Mouse (Mus musculus) adrenal gland, adult 18-20 months (tissue): ENCODE data around the gene Pde4b. TPM values are rescaled to one million over a fixed set of nuclear protein-coding genes. Genes with fewer than 3 reads are reported as not detected.

Experiments used
- DNase-seq, 2 experiments: peaks; one replicate each; pipeline ENCODE4 v3.0.0; 2021 to 2022; ENCODE audit warnings: low spot score in 2 of 2
- total RNA-seq, 2 experiments: library from RNA; stranded (reverse); gene quantifications; 1 replicate in 1 of 2; 2 replicates in 1 of 2; pipeline ENCODE4 v1.2.3; 2021

Gene Pde4b
- total RNA-seq, 2 experiments from 2014 or later = 3.8 to 5.4 TPM

DNA sequence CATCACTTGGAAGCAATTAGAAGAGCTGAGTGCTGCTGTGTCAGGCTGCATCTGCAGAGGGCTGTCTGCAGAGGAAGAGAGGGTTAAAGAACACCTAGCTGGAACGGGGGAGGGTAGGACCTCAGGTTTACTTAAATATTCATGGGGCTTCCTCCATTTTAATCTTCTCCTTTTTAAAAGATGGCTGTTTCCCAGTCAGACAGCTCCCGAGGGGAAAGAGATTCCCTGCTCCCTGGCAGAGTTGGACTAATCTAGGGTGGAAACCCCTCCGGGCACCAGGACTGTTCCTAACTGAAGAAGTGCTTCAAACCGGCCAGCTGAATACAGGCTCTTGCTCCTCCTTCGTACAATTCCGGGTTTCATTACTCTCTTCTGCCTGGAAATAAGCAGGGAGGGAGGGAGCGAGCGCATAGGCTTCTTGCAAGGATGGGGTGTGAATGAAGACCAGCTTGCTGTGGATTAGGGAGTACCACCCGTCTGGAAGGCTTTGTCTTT, 502.2 kb downstream of the Pde4b start:
- no peak for DNase-seq

DNA sequence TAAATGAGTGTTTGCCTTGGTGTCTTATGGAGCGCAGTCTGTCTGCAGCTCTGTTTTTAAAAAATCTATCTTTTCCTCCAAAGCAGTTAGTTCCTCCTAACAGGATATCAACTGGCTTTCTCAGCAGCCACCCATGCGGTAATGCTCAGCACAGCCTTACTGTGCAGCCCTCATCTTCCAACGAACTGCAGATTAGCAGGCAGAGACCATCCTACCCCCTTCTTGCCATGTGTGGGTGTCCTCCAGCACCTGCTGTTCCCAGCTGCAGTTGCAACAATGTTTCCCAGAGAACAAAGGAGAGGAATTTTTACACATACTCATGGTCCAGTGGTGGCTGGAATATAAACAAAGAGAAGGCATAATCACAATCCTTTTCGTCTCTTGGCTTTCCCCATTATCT, 504.5 kb downstream of the Pde4b start:
- DNase-seq = no peak

DNA sequence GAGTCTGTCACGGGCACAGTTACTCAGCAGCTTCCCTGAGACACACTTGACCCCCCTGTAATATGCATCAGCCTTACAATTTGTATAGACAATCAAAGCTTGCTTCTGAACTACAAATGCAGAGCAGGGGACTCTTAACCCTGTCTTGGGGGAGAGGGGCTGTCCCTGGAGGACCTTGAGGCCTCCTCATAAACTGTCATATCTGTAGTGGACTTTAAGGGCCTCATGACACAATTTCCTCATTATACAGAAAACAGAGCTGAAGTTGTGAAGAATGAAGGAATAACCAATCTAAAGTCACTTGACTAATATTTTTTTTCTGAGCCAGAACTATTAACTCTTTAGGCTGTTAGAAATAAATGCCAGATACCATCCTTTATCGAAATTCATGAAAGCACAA, 505.2 kb downstream of the Pde4b start:
- DNase-seq = no peak

DNA sequence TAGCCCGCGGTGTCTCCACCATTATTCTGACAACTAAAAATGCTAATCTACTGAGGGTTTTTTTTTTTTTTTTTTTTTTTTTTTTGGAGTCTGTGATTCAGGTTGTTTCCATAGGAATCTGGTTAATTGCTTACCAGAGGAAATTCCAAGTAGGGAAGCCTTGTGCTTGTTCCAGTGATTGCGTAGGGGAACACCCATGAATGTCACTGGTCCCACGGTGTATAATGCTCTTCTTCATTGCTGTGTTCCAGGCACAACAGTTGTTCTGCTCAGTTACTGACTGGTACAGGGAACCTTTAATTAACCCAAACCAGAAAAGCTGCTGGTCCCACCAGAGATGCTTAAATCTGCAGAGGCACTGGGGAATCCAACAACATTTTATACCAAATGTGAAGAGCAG, 506.3 kb downstream of the Pde4b start:
- no peak for DNase-seq

DNA sequence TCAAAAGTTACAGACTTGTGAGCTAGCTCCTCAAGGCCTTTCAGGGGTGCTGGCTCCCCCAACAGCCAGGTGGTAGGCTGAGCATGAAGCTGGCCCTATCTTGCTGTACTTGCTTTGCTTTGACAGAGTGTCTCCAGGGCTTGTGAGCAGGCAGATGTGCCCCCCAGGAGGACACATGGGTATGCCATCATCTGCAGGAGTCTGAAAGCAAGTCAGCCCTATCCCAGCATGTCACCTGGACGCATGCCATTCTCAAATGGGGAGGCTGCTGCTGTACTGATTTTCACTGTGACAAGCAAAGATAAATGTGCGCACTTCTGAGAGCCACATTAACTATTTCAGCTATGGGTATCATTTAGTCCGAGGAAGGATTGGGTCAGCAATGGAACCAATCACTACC, 507.2 kb downstream of the Pde4b start:
- no peak for DNase-seq

DNA sequence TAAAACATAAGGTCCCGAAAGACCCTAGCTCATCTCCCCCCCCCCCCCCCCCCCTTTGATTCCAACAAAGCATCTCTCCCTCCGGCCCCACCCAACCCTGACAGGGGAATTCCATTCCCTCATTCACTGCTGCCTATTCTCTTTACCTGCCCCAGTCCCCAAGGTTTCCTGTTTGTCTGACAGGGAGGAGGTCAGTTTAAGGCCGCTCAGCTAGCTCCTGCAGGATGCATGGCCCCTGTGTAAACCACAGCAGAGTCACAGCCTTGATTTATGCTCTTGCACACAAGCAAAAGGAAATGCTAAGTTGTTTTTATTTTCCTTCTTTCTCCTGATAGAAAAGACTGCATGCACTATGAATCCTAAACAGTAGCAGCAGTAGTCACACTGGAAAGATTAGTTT, 516.6 kb downstream of the Pde4b start:
- DNase-seq = no peak

DNA sequence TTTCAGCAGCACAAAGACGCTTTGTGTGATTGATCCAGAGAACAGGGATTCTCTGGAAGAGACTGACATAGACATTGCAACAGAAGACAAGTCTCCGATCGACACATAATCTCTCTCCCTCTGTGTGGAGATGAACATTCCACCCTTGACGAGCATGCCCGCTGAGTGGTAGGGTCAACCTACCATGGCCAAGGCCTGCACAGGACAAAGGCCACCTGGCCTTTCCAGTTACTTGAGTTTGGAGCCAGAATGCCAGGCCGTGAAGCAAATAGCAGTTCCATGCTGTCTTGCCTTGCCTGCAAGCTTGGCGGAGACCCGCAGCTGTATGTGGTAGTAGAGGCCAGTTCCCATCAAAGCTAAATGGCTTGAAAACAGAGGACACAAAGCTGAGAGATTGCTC, 517.9 kb downstream of the Pde4b start:
- DNase-seq = no peak

DNA sequence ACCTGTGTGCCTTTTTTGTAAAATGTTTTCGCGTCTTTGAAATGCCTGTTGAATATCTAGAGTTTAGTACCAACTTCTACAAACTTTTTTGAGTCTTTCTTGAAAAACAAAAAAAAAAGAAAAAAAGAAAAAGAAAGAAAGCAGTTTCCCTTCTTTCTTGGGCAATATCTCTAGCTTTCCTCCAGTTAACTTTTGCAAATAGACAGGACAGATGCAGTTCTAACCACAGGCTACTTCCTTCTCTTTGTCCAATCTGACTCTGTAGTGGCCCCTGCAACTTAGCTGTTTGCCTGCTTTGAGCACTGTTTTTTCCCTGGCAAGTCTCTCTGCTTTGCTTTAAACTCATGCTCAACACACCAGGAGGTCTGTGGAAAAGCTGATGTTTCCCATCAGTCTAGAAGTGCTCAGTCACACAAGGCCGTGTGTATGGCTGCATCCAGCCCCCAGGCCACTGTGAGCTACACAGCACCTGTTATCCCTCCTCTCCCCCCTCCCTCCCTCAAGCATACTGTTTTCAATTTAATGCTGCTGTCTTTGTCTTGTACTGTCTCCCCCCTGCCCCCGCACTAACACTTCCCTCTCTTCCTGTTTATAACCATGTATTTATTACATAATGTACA, 518.5 kb downstream of the Pde4b start:
- DNase-seq = no peak

DNA sequence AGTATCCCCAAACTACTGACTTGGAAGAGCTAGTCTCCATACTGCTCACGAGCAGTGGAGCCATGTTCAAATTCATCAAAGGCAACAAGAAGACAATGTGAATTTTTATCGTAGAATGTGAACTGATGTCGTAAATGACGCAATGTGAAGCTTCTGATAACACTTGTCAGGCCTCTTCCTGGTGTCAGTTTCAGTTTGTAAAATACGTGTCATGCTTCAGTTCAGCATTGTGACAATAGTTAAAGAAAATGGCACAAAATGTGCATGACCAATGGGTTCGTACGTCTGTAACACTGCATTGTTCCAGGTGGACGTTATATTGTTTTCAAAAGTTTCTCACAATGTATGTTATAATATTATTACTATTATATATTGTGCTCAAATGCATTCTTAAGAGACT, 519.5 kb downstream of the Pde4b start:
- no peak for DNase-seq

DNA sequence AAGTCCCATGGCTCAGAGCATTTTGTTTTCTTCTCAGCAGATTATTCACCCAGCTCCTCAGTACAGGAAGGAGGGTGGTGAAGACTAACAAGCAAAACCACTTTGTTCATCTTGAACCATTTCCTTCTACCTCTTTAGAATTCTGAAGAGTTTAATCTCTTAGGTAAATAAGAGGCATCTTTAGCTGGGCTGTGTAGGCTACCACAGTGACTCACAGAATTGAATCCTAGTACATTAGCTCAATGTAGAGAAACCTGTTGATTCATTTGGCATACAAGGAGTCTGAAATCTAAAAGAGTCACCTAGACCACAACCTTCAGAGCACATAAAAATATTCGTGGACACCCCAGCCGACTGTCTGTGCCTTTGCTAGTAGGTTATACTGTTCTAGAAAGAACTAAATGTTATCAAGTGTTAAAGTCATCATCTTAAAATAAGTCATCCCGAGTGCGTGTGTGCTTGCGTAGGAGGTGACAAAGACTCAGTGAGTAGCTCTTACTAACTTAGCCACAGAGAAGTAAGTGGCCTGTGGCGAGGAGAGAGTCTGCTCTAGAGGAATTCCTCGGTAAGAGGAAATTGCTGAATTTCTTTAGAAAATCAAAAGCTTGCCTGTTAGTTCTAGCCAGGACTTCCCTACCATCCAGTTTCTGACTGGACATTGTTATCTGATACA, 520.5 kb downstream of the Pde4b start:
- no peak for DNase-seq

DNA sequence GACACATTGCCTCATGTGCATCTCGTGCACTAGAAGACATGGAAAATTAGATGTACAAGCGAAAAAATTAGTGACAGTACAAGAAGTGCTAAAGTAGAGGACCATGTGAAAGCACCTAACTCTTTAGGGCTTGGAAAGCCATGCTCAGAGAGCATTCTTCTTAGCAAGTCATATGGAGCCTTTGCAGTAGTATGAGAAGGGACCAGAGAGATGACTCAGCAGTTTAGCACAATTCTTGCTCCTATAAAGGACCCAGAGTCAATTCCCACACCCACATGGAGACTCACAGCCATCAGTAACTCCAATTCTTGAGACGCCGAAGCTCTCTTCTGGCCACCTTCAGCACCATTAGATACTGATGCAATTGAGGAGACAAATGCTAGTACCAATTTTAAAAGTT, 525.3 kb downstream of the Pde4b start:
- no peak for DNase-seq

DNA sequence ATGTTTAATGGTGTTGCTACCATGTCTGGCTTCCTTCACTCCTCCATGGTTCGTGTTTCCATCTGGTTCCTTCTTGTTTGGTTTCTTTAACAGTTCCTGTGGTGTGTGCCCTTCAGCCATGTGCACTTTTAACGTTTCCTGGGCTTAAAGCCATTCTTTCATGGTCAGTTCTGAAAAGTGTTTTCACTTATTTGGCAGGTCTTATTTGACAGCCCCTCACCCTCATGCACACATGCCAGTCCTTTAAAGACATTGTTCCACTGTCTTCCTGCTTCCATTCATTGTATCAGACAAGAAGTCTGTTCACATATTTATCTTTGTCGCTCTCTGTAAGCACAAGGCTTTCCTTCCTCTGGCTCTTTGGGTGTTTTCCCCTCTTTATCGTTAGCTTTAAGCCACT, 530.4 kb downstream of the Pde4b start:
- DNase-seq = no peak

DNA sequence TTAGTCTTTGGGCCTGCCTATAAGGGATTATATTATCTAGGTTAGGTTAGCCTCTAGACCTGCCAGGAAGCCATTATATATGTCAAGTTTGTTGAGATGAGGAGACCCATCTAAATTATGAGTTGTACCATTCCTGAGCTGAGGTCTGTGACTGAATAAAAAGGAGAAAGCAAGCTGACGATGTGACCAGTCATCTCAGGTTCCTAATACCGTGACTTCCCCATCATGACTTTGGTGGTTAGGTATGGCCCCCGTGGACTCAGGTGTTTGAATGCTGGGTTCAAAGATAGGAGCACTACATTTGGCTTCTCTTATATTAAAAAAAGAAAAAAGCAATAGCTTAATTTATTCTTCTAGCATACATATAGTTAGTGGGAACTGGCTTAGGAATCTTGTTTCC, 531.3 kb downstream of the Pde4b start:
- DNase-seq = no peak

DNA sequence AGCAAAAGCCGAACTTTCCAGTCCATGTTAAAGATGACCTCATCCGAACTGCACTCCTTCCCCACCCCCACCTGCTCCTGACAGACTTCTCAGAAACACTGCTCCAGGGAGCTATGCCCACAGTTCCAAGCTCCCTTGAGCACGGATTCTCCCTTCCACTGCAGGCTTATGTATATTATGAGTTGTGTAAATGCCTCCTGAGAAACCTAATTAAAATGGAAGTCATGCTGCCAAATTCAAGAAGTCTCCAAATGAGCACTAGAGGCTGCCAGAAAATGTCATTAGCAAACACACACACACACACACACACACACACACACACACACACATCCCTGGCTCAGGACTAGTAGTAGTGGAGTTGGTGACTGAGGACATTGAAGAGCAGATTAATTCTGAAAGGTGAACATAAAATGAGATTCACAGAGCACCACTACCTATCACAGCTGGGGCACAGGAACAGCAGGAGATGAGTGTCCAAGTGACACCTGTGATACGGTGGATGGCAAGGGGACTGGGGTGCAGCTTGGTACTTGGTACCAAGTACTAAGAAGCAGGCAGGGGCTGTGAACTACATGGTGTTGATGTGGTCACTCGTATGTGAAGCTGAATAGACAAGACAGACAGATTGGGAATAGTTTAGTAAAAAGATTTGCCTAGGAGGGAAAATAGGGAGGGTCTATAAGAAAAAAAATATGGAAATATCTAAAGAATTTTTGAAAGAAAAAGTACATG, 533.0 kb downstream of the Pde4b start:
- no peak for DNase-seq

DNA sequence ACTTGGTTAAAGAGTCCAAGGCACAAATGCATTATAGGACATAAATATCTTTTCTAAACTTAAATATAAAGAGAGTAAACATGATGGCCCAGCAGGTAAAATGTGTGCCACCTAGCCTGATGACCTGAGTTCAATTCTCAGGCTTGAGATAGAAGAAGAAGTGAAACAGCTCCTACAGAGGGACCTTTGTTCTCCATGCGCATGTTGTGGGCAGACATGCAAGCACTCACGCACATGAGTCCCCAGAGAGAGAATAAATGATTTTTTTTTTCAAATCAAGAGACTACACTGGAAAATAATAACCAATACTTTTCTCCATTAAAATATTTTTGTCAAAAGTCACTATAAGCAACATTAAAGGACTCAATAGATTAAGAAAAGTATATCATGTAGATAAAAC, 533.8 kb downstream of the Pde4b start:
- no peak for DNase-seq

DNA sequence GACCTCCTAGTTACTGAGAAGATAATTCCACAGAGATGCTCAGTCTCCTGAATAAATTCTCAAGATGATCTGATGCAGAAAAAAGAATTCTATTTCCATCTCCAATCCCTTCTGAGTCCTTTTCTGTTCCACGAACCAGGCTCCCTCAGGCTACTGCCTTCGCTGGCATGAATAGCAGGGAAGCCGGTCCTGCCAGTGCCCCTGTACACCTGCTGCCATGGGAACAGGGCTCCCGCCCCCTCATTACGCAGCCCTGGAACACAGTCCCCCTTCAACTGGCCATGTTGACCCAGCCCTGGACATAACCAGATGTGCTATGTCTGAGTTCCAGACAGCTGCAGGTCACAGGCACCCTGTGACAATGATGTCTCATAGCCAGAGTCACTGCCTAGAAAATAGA, 535.6 kb downstream of the Pde4b start:
- no peak for DNase-seq

DNA sequence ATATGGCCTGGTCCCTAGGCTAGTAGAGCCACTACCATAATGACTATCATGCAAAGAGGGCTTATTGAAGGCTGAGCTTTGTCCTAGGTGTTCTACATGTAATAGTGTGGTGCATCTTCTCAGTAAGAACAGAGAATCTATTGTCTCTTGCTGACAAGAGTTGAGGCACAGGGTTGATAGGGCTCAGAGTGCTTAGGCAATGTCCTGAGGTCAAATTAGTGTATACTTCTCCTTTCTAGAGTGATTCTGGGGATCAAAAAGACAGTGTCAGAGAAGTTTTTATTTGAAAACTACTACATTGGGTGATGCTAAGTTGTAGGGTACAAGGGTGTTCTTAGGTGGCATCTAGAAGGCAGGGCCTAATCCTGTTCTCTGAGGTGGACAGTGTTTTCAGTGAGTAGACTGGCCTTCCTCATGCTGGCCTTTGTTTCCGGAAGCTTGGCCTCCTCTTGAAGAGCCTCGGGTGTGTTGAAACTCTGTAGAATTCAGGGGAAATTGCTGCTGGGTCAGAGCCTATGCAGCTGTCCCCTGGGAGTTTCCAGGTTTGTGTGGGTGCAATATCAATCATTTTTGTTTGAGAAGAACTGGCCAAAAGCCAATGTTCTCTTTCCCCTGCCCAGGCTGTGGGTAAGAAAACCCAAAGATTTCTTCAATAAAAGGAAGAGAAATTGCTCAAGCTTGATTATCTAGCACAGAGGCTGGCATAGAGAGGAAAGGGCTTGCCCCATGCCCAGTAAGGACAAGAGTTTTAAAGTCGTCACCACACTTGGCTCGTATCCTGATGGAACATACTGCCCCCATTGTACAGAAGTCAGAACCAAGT, 536.7 kb downstream of the Pde4b start:
- no peak for DNase-seq

DNA sequence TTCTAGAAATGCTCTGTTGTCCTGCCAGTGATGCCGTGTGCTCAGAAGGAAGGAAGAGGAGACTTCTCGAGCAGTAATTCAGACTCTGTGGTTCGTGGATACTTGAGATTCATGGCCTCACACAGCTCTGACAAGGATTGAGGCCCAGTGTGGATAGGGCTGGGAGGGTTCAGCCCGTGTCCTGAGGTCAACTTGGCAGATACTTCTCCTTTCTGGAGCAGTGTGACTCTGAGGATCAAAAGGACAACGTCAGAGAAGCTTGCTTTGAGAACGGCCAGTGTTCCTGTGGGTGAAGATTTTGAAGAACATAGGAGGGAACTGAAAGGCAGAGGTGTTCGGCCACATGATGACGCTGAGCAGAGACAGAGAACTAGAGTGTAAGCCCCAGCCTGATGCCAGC, 537.6 kb downstream of the Pde4b start:
- DNase-seq = no peak

DNA sequence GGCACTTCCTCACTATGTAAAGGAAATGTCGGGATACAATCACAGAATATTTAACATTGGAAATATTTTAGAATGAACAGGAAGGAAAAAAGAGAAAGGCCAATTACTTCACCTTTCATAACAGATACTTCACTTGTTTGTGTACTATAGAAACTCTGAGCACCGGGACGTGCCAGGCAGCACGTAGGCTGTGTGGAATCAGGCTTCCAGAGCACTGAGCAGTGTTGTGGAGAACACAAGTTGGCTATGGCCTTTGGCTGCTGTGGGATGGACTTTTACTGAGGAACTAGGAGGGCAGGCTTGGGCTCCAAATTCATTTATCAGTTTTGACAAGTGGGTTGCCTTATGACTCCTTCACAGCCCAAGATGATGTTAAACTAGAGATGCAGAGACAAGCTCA, 540.5 kb downstream of the Pde4b start:
- DNase-seq = no peak

DNA sequence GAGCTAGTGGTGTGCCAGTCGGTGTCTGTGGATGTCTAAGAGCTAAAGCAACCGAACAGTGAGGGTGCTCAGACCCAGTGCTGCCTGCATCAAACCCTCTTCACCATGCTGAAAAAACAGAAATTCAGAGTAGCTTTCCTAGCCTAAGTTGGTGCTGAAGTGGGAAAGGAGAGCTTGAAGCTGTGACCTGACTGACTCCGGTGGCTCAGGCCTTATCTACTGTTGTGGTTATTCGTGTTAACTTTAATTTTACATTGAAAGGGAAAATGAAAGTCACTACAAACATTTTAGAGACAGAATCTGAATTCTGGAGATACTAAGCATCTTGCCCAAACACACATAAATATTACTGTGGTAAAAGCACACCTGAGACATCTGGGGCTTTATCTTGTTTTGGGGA, 542.3 kb downstream of the Pde4b start:
- DNase-seq = no peak

DNA sequence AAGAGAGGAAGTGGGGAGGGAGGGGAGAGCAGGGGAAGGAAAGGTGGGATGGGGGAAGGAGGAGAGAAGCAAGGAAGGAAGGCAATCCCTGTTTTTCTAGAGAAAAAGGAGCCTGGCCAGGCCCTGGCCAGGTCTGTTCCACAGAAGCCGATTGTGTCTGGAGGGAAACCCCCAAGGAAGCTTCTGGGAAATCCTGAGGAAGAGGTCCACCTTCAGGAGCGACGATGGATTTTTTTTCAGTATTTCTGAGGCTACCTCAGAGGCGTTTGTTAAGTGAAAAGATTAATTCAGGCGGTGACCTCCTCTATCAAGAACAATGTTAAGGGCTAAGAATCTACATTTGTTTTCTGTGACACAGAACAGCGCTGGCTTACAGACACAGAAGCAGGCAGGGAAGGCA, 542.9 kb downstream of the Pde4b start:
- DNase-seq = no peak

DNA sequence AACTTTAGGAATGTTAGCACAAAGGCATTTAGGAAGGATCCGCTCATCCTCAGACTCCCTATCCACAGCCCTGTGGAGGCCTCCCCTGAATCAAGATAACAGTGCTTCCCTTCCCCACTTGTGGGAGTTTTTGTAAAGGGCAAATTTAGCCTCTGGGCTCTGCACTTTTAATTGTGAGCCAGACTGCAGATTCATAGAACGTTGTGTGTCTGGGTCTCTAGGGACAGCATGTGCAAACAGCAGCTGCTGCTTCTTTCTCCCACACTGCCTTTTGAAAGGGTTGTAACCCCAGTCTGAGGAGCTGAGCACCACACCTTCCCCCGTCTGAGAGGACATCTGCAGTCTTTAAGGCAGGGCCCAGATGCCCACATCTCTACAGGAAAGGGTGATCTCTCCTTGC, 544.3 kb downstream of the Pde4b start:
- no peak for DNase-seq
